Mouse (Mus musculus) urinary bladder, adult 2 months (tissue): Measurements from ENCODE around the gene Hyou1. TPM values are rescaled to one million over a fixed set of nuclear protein-coding genes. Genes with fewer than 3 reads are reported as not detected.
"Not testable (repeated sequence)": the region's sequence is repeated elsewhere in the genome, so short reads cannot be mapped to it uniquely, and the experiment has no call there.

Experiments
- DNase-seq: peaks from one replicate; pipeline ENCODE4 v3.0.0; 2022; ENCODE audit warnings: low spot score
- polyA plus RNA-seq: library from polyadenylated mRNA; depleted of rRNA; stranded (reverse); fragments of >200 nt; gene quantifications from 2 replicates; pipeline ENCODE4 v1.2.3, GENCODE M21; 2012; rRNA removed

The Hyou1 gene
- polyA plus RNA-seq, result 34.4 and 35.3 TPM in 2 replicates

- peak; percentile 98 for DNase-seq
Measured at GRCm38 (mm10) chr9:44379054-44379834, at the start of gene Hyou1. TSS of gene Hyou1 (plus strand) at chr9:44379490.

- DNase-seq, result no peak
Measured at GRCm38 (mm10) chr9:44330736-44331135, 48.6 kb upstream of the Hyou1 start.

GRCm38 (mm10) chr9:44332918-44333638 is 46.2 kb upstream of the Hyou1 start:
- DNase-seq, result no peak

- DNase-seq, result peak; percentile 93
Measured at GRCm38 (mm10) chr9:44334396-44335330, 44.6 kb upstream of the Hyou1 start, which contains the start of gene H2afx. TSS of gene H2afx (plus strand) at chr9:44334694.

- DNase-seq, result no peak
Measured at GRCm38 (mm10) chr9:44335331-44336092, 43.8 kb upstream of the Hyou1 start.

- no peak for DNase-seq
Measured at GRCm38 (mm10) chr9:44336093-44336406, 43.2 kb upstream of the Hyou1 start.

GRCm38 (mm10) chr9:44336513-44336912 is 42.8 kb upstream of the Hyou1 start:
- not testable (repeated sequence) for DNase-seq

GRCm38 (mm10) chr9:44336964-44337363 is 42.3 kb upstream of the Hyou1 start:
- DNase-seq, result no peak

- no peak for DNase-seq
Measured at GRCm38 (mm10) chr9:44337436-44338169, 41.7 kb upstream of the Hyou1 start.

- DNase-seq, result no peak
Measured at GRCm38 (mm10) chr9:44338574-44338973, 40.7 kb upstream of the Hyou1 start.

GRCm38 (mm10) chr9:44341487-44341886 is 37.8 kb upstream of the Hyou1 start:
- no peak for DNase-seq

- no peak for DNase-seq
Measured at GRCm38 (mm10) chr9:44342173-44342572, 37.1 kb upstream of the Hyou1 start.

- no peak for DNase-seq
Measured at GRCm38 (mm10) chr9:44342605-44343004, 36.7 kb upstream of the Hyou1 start.

- DNase-seq, result no peak
Measured at GRCm38 (mm10) chr9:44343290-44343689, 36.0 kb upstream of the Hyou1 start.

GRCm38 (mm10) chr9:44343781-44344421 is 35.4 kb upstream of the Hyou1 start, which contains the start of gene Hmbs:
TSS of gene Hmbs (minus strand) at chr9:44344228.
- peak; percentile 90 for DNase-seq

- DNase-seq, result no peak
Measured at GRCm38 (mm10) chr9:44345570-44346433, 33.5 kb upstream of the Hyou1 start.

GRCm38 (mm10) chr9:44347166-44347565 is 32.1 kb upstream of the Hyou1 start:
- DNase-seq, result no peak

- no peak for DNase-seq
Measured at GRCm38 (mm10) chr9:44347621-44348020, 31.7 kb upstream of the Hyou1 start.

- no peak for DNase-seq
Measured at GRCm38 (mm10) chr9:44348546-44348945, 30.7 kb upstream of the Hyou1 start.
